Mouse (Mus musculus) thymus, adult 18-20 months (tissue): ENCODE data around the gene Rpl29.

Source experiments
- DNase-seq, 2 experiments: peaks; one replicate each; pipeline ENCODE4 v3.0.0; 2022; ENCODE audit warnings: mixed read lengths in 2 of 2

The Rpl29 gene

DNA sequence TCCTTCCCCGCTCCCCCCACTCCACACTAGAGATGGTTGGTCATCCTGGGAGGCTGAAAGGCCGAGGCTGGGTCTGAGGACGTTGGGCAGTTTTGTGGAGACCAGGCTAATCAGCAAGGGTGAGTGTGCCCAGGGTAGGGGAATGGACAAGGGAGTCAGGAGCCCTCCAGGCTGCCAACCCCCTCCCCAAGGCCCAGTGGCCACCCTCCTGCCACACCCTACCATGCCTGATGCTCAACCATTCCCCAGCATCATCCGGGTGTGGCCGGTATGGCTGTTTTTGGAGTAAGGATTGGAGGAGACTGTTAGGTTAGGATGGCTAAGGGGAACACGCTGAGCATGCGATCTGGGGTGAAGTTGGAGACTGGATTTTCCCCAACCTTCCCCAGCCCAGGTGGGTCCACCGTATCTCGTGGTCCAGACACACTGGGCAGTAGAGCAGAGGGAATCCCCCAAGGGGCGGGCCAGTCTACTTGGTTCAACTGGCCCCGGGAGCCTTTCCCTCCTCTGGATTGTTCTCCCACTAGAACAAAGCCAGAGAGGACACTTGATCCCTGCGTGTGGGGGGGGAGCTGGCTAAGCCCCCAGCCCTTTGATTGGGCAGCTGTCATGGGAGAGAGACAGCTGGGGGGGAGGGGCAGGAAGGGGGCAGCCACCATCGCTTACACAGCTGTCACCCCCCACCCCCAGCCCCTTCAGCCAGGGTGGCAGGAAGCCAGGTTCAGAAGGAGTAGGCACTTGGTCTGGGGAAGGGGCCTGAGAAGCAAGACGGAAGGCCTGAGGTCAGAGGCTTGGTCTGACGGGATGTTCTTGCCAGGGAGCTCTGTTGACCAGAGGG lies 27.3 kb downstream of the Rpl29 start:
- no peak for DNase-seq

DNA sequence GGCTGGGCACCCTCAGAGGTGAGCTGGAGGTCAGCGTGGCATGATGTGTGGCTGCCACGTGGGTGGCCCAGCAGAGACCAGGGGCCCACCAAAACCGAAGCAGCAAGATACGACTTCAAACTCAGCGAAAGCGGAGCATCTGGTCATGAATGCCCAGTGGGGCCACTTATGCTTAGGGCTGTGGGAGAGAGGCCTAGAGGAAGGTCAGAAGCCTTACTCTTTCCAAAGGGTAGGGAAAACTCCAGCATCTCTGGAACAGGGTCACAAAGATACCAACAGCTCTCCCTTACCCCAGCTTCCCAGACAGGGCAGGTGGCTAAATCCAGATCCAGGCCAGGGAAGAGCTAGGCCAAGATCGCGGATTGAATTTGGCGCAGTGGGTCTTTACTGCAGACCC lies 27.9 kb downstream of the Rpl29 start:
- DNase-seq = no peak

DNA sequence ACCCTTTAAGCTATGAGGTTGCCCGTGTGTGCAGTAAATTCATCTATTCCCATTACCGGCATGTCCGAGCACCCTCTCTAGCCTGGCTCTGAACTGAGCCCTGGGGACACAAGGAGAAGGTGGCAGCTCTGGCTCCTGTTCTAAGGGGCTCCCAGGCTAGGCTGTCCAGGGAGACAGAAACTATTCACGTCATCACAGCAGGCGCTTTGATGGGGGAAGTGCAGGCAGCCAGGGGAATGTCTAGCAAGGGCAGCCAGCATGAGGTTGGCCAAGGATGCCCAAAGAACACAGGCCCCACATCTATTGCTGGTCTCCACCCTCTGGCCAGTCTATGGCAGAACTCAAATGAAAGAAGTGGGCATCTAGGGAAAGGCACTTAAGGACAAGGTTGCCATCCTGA lies 28.7 kb downstream of the Rpl29 start:
- no peak for DNase-seq

DNA sequence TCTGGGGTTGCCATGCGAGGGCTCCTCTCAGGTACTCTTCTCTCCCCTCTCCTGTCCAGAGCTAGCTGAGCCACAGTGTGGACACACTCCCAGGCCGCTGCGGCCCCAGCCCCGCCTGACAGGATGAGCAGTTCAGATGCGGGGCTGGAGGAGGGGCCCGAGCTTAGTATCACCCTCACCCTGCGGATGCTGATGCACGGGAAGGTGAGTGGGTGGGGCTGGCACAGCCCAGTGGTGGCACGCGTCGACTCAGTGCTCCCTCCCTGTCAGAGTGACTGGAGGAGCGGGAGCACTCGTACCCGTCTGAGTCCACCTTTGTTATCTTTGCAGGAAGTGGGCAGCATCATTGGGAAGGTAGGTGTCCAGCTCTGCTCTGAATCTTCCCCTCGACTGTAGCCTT lies 30.7 kb downstream of the Rpl29 start:
- no peak for DNase-seq

DNA sequence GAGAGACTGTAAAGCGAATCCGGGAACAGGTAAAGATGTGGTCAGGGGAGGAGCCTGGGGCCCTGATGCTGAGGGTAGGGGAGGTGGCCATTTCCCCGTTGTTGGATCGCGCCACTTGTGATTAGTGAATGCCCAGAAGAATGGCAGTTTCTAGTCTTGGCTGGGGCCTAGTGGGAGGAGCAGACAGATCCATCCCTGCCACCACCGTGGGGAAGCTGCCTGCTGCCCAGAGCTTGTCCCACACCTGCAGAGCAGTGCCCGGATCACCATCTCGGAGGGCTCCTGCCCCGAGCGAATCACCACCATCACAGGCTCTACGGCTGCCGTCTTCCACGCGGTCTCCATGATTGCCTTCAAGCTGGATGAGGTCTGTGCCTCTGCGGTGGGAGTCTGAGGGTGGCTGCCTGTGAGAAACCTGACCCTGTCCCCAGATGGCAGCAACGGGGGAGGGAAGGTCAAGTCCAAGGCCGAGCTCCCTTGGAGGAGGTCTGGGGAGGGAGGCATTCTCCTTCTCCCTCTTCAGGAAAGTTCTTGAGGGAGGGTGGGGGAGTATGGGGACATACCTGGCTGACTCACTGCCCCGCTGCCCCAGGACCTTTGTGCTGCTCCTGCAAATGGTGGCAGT lies 31.3 kb downstream of the Rpl29 start:
- DNase-seq = no peak

DNA sequence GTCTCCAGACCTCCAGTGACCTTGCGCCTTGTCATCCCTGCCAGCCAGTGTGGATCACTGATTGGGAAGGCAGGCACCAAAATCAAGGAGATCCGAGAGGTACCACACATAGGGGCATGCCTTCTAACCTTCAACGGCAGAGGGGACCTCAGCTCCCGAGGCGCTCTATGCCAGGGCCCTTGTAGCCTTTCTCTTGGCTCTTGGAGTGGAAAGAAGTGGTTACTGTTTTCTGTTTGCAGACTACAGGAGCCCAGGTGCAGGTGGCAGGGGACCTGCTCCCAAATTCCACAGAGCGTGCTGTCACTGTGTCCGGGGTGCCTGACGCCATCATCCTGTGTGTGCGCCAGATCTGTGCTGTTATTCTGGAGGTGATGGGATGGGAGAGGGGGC lies 31.8 kb downstream of the Rpl29 start:
- DNase-seq = no peak

DNA sequence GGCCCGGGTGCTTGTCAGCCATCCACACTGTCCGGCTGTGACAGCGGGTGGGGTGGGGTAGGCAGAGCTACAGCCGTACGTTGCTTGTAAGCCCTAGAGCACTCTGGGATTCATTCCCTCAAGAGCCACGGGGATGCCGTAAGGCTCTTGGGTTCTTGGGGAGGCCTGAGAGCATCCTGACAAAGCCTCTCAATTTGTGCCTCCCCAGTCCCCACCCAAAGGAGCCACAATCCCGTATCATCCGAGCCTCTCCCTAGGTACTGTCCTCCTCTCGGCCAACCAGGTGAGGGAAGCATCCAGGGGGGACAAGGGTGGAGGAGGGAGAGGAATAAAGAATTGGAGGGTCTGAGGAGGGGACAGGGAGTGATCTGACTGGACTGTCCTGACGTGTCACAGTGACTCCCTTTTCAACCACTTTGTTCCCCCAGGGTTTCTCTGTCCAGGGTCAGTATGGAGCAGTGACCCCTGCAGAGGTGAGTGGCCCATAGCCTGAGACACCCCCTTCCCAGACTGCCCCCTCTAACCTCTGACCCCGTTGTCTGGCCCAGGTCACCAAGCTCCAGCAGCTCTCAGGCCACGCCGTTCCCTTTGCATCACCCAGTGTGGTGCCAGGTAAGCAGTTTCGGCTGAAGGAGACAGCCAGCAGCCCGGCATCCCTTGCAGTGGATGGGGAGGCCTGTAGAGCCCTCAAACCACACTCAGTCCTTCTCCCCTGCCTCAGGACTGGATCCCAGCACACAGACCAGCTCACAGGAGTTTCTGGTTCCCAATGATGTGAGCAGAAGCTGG lies 32.6 kb downstream of the Rpl29 start:
- no peak for DNase-seq

DNA sequence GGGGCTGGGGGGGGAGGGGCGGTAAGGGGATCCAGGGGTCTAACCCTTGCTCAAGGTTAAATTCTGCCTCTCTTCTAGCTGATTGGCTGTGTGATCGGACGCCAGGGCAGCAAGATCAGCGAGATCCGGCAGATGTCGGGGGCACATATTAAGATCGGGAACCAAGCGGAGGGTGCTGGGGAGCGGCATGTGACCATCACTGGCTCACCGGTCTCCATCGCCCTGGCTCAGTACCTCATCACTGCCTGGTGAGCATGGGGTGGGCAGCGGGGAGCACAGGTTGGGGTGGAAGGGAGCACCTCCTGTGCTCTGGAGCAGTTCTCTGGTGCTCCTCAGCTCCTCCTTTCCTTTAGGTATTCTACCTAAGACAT lies 33.2 kb downstream of the Rpl29 start:
- DNase-seq = no peak

DNA sequence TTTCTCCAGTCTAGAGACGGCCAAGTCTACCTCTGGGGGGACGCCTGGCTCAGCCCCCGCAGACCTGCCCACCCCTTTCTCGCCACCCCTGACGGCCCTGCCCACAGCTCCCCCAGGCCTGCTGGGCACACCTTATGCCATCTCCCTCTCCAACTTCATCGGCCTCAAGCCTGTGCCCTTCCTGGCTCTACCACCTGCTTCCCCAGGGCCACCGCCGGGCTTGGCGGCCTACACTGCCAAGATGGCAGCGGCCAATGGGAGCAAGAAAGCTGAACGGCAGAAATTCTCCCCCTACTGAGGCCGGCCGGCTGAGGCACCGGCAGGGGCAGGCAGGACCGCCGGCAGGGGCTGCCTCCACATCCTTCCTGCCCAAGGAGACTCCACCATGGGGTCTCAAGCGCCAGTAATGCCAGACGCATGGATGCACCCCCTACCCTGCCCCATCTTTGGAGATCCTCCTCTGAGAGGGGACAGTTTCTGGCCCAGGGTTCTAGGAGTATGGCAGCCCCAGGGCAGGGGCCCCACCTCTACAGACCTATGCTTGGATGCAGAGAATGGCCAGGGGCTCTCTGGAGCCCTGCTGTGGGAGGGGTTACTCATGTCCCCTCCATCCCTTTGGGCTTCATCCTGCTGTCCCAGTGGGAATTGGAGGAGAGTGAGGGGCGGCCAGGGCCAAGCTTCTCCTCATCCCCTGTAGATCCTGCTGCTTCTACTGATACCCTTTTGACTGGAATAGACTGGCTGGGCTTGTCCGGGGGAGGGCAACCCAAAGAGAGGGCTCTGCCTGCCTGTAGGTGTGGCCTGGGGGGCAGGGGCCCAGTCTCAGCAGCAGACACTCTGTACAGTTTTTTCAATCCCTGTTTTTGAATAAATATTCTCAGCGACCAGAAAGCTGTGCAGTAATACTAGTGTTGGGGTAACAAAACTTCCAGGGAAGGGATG lies 34.1 kb downstream of the Rpl29 start:
- DNase-seq = no peak

DNA sequence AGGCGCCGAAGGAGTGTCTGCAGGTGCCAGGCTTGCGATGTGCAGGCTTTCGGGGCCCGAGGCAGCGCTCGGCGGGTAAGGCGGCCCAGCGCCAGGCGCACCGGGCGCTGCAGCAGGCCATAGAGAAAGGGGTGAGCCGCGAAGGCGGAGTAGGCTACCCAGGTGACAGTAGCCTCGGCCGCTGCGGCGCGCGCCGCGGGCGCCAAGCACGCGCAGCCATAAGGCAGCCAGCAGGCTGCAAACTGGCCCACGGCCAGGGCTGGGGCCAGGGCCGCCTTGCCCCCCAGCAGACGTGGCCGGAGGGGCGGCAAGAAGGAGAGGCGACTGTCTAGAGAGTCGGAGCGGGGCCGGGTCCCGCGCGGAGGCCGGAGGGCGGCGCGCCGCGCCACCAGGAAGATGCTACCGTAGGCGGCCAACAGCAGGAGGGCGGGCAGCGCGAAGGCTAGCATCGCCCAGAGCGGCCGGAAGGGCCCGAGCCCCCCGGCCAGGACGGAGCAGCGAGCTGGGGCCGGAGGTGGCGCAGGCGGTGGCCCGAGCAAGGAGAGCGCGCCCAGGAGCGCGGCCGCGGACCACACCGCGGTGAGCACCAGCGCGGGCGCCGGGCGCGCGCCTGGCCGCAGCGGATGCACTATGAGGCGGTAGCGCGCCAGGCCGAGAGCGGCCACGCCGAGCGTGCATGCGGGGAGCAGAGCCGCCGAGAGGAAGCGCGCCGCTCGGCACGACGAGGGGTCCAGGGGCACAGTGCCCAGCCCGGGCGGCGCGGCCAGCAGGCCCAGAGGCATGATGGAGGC lies 35.7 kb downstream of the Rpl29 start:
- no peak for DNase-seq

DNA sequence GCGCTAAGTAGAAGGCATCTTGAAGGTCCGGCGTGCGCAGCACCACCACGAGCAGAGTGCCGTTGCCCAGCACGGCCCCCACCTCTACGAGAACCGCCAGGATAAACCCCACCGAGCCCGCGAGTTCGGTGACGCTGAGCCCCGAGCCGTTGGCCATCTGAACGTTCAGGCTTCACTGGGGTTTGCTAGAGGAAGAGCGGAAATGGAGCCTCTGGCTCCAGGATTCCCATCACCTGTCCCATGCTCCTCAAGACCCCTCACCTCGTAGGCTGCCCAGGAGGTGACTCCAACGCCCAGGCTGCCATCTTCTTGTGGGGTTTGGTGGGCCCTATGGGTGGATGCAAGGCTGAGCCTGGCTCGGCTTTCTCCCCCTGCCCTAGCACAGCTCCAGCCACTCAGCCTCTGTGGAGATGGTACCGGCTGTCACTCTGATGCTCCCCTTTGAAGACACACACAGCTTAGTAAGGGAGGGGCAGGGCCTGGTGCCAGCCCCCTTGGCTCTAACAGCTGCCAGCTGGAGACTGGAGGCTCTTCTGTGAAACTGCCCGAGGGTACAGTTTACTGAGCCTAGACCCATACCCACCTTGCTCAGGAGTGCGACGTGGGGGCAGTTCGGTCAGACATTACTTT lies 36.4 kb downstream of the Rpl29 start, which contains the start of gene Gpr62:
Gpr62 (minus strand) TSS at position 368 of the 630 bp plus-strand sequence.
- DNase-seq = no peak

DNA sequence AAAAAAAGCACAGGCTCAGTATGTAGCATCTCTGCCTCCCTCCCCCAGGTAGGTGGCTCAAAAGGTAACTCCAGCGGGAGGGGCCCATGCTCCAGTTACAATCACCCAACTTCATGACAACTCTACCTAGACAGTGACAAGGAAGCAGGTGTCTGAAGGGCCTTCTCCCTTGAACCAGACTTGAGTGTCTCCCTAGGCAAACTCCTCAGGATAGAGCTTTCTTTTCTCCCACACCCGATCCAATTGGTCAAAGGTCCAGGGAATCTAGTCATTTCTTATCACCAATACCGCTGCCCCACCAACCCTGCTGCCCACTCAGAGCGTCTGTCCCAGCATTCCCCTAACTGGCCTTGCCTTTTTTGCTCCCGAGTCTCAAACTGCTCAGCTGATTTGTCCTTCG lies 37.5 kb downstream of the Rpl29 start:
- DNase-seq = no peak

DNA sequence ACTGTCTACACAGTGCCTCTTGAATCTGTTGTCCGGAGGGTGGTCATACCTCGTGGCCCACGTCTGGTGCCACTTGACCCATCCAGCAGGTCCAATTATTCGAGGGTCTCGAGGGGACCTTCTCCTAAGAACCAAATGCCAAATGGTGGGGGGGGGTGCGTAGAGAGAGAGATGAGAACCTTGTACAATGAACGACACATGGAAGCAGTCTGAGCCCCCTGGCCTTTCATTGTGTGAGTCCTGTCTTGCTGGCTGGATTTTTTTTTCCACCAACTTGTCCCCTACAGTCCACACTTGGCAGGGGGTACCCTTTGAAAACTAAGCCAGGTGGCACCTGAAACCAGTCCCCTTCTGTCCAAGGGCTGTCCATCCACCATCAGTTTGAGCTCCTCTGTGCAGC lies 38.5 kb downstream of the Rpl29 start:
- DNase-seq = no peak

DNA sequence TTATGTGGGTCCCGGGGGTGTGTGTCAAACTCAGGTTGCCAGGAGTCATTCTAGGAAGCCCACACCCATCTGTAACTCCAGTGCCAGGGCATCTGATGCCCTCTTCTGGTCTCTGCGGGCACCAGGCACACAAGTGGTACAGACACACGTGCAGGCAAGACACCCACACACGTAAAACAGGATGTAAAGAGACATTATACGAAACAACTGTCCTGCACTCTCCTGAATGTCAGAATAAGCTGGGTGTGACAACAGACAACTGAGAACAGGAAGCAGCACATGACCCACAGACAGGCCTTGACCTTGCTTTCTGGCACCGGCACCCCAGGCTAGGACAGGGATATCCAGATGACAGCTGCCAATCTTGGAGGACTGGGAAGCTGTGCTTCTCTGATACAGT lies 40.1 kb downstream of the Rpl29 start:
- no peak for DNase-seq

DNA sequence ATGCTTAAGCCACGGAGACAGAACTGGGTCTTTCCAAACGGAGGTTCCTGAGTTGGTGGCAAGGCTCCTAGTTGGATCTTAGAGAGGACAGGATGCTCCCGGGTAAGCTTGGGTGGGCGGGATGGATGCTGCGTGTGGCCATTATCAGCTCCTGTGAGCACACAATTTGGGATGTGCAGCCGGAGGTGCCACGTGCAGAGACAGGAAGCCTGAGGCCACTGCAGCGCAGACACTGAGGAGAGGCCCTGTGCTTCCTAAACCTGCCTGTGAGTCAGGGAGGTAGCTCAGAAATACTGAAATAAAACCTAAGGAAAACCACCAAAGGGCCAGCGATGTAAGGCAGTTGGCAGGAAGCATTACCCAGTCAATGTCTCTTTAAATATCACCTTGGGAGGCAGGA lies 40.5 kb downstream of the Rpl29 start:
- DNase-seq = no peak

DNA sequence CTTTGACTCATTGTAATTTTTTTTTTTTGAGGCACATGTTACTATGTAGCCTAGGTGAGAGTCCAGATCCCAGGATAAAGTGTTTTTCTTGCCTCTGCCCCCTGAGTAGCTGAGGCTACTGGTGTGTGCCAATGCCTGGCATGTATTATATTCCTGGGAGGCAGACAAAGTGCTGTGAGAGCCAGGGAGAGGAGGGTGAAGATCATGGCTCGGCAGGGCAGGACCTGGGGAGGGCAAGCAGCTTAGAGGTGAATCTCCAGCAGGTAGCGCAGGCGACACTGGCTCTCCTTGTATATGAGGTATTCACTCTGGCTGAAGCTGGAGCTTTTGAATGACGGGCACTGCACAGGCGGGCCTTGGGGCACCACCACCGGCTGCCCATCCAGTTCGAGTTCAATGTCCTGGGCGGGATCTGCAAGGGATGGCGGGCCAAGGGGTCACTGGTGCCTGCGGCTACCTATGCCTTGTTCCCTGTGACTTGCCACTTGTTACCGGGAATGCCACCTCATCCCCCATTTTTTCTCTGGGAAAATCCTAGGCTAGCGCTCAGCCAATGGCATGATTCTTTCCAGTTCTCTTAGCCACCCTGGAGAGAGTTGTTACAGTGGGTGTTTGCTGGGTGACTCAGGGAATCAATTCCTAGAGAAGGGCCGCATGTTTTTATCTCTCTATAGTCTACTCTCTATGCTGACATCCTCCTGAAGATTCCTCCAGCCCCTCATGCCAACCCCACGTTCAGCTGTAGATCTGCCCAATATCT lies 41.9 kb downstream of the Rpl29 start:
- DNase-seq = no peak

DNA sequence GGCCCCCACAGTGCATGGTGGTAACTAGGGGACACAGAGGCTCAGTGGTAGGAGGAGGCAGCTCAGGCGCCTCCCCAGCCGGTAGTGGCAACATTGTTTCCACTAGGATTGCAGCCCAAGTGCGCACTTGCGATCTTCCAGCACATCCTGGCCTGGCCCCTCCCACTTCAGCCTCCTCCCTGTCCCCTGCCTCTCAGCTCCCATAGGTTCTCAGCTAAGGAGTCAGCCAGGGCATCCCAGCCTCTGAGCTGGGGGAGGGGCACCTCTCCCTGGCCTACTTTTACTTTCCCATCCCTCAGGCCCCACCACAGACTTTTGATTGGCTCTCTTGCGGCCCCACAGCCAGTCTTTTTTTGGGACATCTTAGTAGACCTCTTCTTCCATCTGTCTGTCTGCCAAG lies 42.6 kb downstream of the Rpl29 start:
- no peak for DNase-seq

DNA sequence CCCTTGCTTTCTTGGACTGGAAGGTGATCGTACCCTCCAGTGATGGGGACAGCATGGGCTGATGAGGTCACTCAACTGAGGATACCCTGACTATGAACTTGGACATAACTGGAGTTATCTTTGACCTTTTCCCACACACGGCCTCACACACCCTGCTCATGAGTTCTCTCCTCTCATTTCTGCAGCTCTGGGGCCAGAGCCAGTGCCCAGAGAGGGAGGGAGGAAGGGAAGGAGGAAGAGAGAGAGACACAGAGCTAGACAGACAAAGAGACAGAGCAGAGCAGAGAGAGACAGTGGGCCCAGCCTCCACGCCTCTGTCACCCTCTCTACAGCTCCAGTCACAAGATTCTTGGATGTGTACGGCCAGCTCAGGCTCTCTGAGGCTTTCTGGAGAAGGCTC lies 43.1 kb downstream of the Rpl29 start:
- no peak for DNase-seq

DNA sequence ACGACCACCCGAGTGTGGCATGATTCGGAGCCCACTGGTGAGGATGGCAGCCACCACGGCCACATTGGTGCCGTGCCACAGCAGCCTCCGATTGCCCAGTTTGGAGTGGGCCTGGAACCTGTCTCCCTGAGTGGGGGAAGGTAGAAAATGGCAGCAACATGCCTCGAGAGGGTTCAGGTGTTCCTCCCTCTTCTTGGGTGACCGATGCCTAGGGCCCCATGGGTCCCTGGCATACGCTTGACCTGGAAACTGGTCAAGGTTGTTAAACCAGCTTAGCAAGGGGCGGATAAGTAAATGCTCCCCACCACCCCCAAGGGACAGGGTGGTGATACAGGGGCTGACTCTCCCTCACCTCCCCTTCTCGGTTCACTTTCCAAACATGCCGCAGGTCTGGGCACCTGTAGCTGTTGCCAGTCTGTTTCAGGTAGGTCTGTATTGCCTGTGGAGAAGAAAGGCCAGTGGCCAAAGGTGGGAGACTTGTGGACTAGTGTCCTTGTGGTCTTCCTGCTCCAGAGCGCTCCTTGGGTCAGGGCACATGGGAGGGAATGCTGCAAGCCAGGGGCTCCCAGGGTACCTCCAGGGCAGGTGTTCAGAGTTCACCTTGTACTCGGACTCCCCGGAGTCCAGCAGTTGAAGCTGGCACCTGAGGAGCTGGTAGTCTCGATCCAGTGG lies 44.0 kb downstream of the Rpl29 start:
- DNase-seq = no peak

DNA sequence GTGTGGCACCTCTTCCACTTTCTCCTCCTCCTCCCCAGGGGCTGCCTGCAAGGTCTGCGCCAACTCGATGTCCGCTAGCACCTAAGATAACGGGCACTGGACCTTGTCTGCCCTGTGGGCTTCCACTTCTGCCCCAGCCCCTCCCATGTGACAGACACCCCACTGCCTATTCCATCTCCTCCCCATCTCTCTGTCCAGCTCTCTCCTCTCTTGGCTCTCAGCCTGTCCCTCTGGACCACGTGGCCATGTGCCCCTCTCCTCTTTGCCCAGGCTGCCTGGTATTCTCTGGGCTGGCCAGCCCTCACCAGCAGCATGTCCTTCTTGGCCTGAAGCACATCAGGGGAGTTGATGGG lies 44.5 kb downstream of the Rpl29 start:
- no peak for DNase-seq
